Mouse (Mus musculus) gonadal fat pad, adult 2 months (tissue): ENCODE measurements around the gene Mcm7. TPM values are rescaled to one million over a fixed set of nuclear protein-coding genes. Genes with fewer than 3 reads are reported as not detected.
A peak's percentile ranks its signal among the peaks of the same experiment; 100 is the strongest.

ENCODE experiments used
- DNase-seq: peaks from one replicate; pipeline ENCODE4 v3.0.0-alpha.2; 2012; ENCODE audit warnings: low read depth
- polyA plus RNA-seq: library from polyadenylated mRNA; depleted of rRNA; stranded (reverse); fragments of >200 nt; gene quantifications from 2 replicates; pipeline ENCODE4 v1.2.3, GENCODE M21; 2012; rRNA removed

Mcm7 gene
- polyA plus RNA-seq, 1 experiment = 20.9 TPM

GRCm38 (mm10) chr5:138155443-138155976 lies 16.7 kb downstream of the Mcm7 start, which contains the start of gene Zfp113:
Zfp113 (minus strand) TSS chr5:138155744.
- peak; percentile 88 for DNase-seq

GRCm38 (mm10) chr5:138154390-138154789 lies 17.8 kb downstream of the Mcm7 start:
- no peak for DNase-seq

- no peak for DNase-seq
These were observed 33.6 kb downstream of the Mcm7 start for GRCm38 (mm10) chr5:138138585-138138984.

GRCm38 (mm10) chr5:138137935-138138549 lies 34.2 kb downstream of the Mcm7 start:
- no peak for DNase-seq

- no peak for DNase-seq
These were observed 35.0 kb downstream of the Mcm7 start for GRCm38 (mm10) chr5:138137257-138137656.

GRCm38 (mm10) chr5:138132425-138133064 lies 39.7 kb downstream of the Mcm7 start:
- DNase-seq = no peak

- DNase-seq = no peak
These were observed 54.2 kb downstream of the Mcm7 start for GRCm38 (mm10) chr5:138118041-138118440.

GRCm38 (mm10) chr5:138117199-138118015 lies 54.8 kb downstream of the Mcm7 start:
- DNase-seq = no peak

- DNase-seq = peak; percentile 50
These were observed 55.7 kb downstream of the Mcm7 start, which contains the start of gene Zscan21 for GRCm38 (mm10) chr5:138116255-138117198. Zscan21 (plus strand) TSS chr5:138116903.

Other genes with a start within 250 kb of the Mcm7 start
- 0.04 and 0.05 TPM in 2 replicates for gene Gjc3, start 209.3 kb downstream of the Mcm7 start, polyA plus RNA-seq
- 2.0 and 3.7 TPM in 2 replicates for gene Azgp1, start 190.9 kb downstream of the Mcm7 start, polyA plus RNA-seq
- not detected in 2 replicates for gene Smok3a, start 151.2 kb downstream of the Mcm7 start, polyA plus RNA-seq
- gene Smok3b, start 151.0 kb downstream of the Mcm7 start, polyA plus RNA-seq = 0.08 TPM in 1 of 2 replicates, not detected in the other
- not detected in 2 replicates for gene Smok3c, start 119.2 kb downstream of the Mcm7 start, polyA plus RNA-seq
- gene Zkscan1, start 87.3 kb downstream of the Mcm7 start, polyA plus RNA-seq = 6.3 and 8.7 TPM in 2 replicates
- gene Zscan21, start 55.5 kb downstream of the Mcm7 start, polyA plus RNA-seq = 9.2 and 11.2 TPM in 2 replicates
- 2.6 and 2.7 TPM in 2 replicates for gene Zfp113, start 16.7 kb downstream of the Mcm7 start, polyA plus RNA-seq
- gene Cops6, start 11.4 kb downstream of the Mcm7 start, polyA plus RNA-seq = 107 and 138 TPM in 2 replicates
- gene Ap4m1, start 420 bp downstream of the Mcm7 start, polyA plus RNA-seq = 30.9 and 49.3 TPM in 2 replicates
- gene Taf6, start 15.0 kb upstream of the Mcm7 start, polyA plus RNA-seq = 50.6 and 54.9 TPM in 2 replicates
- gene Cnpy4, start 15.1 kb upstream of the Mcm7 start, polyA plus RNA-seq = 5.0 and 7.1 TPM in 2 replicates
- gene Mblac1, start 21.9 kb upstream of the Mcm7 start, polyA plus RNA-seq = 7.8 and 8.5 TPM in 2 replicates
- gene Nxpe5, start 53.5 kb upstream of the Mcm7 start, polyA plus RNA-seq = 18.5 and 23.8 TPM in 2 replicates
- gene Lamtor4, start 83.1 kb upstream of the Mcm7 start, polyA plus RNA-seq = 364 and 368 TPM in 2 replicates
- 74.6 and 89.5 TPM in 2 replicates for gene BC037034, start 91.6 kb upstream of the Mcm7 start, polyA plus RNA-seq
- 29.7 and 43.1 TPM in 2 replicates for gene Gal3st4, start 100.4 kb upstream of the Mcm7 start, polyA plus RNA-seq
- gene Gm43720, start 107.5 kb upstream of the Mcm7 start, polyA plus RNA-seq = 0.16 and 0.48 TPM in 2 replicates
- gene Gpc2, start 107.6 kb upstream of the Mcm7 start, polyA plus RNA-seq = 11.8 and 13.4 TPM in 2 replicates
- gene Stag3, start 107.8 kb upstream of the Mcm7 start, polyA plus RNA-seq = 3.3 and 5.1 TPM in 2 replicates
- 0.23 and 0.46 TPM in 2 replicates for gene Pvrig, start 169.5 kb upstream of the Mcm7 start, polyA plus RNA-seq